Mouse (Mus musculus) hematopoietic stem cell, adult 5-6 weeks (primary cell): Measurements from ENCODE around the gene St5. TPM values are rescaled to one million over a fixed set of nuclear protein-coding genes. Genes with fewer than 3 reads are reported as not detected.

Experiments
- ATAC-seq, 2 experiments: fragments of 125-278 bp in 1 of 2; replicated peaks in 1 of 2; 2 replicates each; pipeline ENCODE4 v1.8.0; 2016 to 2017; ENCODE audit warnings: inconsistent platforms in 2 of 2, mild to moderate bottlenecking in 2 of 2, moderate number of reproducible peaks in 2 of 2, low read depth in 1 of 2, moderate TSS enrichment in 1 of 2; ENCODE audit not compliant: low FRiP score in 2 of 2, poor library complexity in 2 of 2, severe bottlenecking in 2 of 2, insufficient read depth in 1 of 2, low TSS enrichment in 1 of 2
- total RNA-seq: library from RNA; stranded (forward); fragments of 172-1452, 232-1000 nt; gene quantifications from 2 replicates; pipeline ENCODE4 v1.2.3, GENCODE M21; 2017

St5 gene
- total RNA-seq: 1.4 and 6.4 TPM in 2 replicates

GRCm38 (mm10) chr7:109703190-109704015 lies at the start of gene St5, which contains the start of gene Akip1:
St5 (minus strand) TSS chr7:109703605.
Akip1 (plus strand) TSS chr7:109703690.
- peak; percentile 90 to 94 for ATAC-seq

- peak; percentile 50 to 85 for ATAC-seq
Measured at GRCm38 (mm10) chr7:109752008-109752925, 48.9 kb upstream of the St5 start, which contains the start of gene Tmem9b. Tmem9b (minus strand) TSS chr7:109752875.

- ATAC-seq: peak; percentile 8 to 29; a peak in 2 of 4 replicates
Measured at GRCm38 (mm10) chr7:109751427-109752007, 48.1 kb upstream of the St5 start.

- no peak for ATAC-seq
Measured at GRCm38 (mm10) chr7:109747747-109748146, 44.3 kb upstream of the St5 start.

GRCm38 (mm10) chr7:109741703-109742102 lies 38.3 kb upstream of the St5 start:
- no peak for ATAC-seq

- no peak for ATAC-seq
Measured at GRCm38 (mm10) chr7:109741060-109741459, 37.7 kb upstream of the St5 start.

- ATAC-seq: no peak
Measured at GRCm38 (mm10) chr7:109739822-109740370, 36.5 kb upstream of the St5 start.

GRCm38 (mm10) chr7:109734806-109735205 lies 31.4 kb upstream of the St5 start:
- no peak for ATAC-seq

- no peak for ATAC-seq
Measured at GRCm38 (mm10) chr7:109731626-109732025, 28.2 kb upstream of the St5 start, which contains the start of gene Ascl3. Ascl3 (minus strand) TSS chr7:109731726.

GRCm38 (mm10) chr7:109723697-109724096 lies 20.3 kb upstream of the St5 start, which contains the start of gene BC051019:
BC051019 (minus strand) TSS chr7:109723850.
- ATAC-seq: no peak

GRCm38 (mm10) chr7:109723114-109723513 lies 19.7 kb upstream of the St5 start:
- ATAC-seq: no peak

- ATAC-seq: no peak
Measured at GRCm38 (mm10) chr7:109722618-109723017, 19.2 kb upstream of the St5 start.

- no peak; a peak in 1 of 4 replicates for ATAC-seq
Measured at GRCm38 (mm10) chr7:109719286-109719685, 15.9 kb upstream of the St5 start.

- ATAC-seq: no peak
Measured at GRCm38 (mm10) chr7:109713434-109713982, 10.1 kb upstream of the St5 start.

GRCm38 (mm10) chr7:109712198-109712597 lies 8.8 kb upstream of the St5 start:
- no peak for ATAC-seq

GRCm38 (mm10) chr7:109710069-109710468 lies 6.7 kb upstream of the St5 start:
- ATAC-seq: no peak

GRCm38 (mm10) chr7:109708961-109709382 lies 5.6 kb upstream of the St5 start:
- no peak for ATAC-seq
